Mouse (Mus musculus): ENCODE results near the gene Ism2. TPM values are rescaled to one million over a fixed set of nuclear protein-coding genes. Genes with fewer than 3 reads are reported as not detected.

The Ism2 gene
- polyA plus RNA-seq, 2 experiments, result 0.07 to 0.08 TPM

DNA sequence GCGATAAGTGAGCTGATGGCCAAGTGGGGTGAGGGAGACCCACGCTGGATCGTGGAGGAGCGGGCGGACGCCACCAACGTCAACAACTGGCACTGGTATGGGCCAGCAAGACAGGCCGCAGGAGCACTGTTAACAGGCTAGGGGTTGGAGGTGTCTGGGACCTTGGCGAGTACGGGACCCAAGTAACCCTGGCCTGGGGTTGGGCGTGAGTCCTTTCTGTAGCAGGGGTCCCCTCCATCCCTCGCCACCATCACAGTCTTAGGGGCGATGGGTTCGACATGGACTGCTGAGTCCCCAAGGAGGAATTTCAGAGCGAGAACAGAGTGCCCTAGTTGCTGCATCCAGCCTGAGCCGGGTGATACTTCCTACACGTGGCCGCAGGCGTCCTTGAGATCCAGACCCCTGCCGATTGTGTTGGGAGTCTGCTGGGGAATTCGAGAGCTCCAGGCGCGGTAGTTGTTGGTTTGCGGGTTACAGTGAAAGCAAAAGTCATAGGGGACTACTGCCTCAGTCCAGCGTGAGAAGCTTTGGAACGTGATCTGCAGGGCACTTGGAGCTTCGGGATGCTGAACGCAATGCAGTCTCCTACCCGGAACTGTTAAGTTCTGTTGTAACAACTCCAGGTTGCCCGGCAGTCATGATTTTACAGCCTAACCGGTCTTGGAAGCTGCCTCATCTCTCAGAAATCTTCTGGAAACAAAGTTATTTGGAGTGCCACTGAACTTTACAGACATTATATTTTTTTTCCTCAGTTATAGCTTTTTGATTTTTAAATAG, 32.5 kb downstream of the Ism2 start:
- peak; percentile 50 for ATAC-seq (ENCODE audit: insufficient read depth)
- WGBS (ENCODE audit: insufficient replicate concordance), result under 1% methylated on average over 31 of the region's 31 CpGs
- Histone ChIP-seq H3K4me3 (ENCODE audit: insufficient read depth in 1 of 2, low read depth in 2 of 2, low read length in 2 of 2) (peak overlapping the region; percentile 70 to 89), H3K4me2 (ENCODE audit: low read depth) (peak overlapping the region; percentile 94), H3K27ac (peak overlapping the region; percentile 84), H3K9me3 (ENCODE audit: control insufficient read depth, low read length) (no peaks in the 10 kb centered on the region), H3K4me1 (replicated peaks; ENCODE audit: control insufficient read depth in 2 of 2, insufficient read depth in 2 of 2, low read length in 1 of 2) (peaks cover 2 to 7% of the 10 kb centered on the region in 2 experiments; a peak in 3 of 4 replicates), H3K27me3 (ENCODE audit: control insufficient read depth, insufficient read depth, low read length) (no peaks in the 10 kb centered on the region), H3K9ac (replicated peaks) (peak overlapping the region; percentile 92), H3K36me3 (replicated peaks; ENCODE audit: control insufficient read depth, insufficient read depth, low read depth) (peaks cover 36% of the 10 kb centered on the region)
- no peak for DNase-seq (ENCODE audit: low read depth in 3 of 3, low spot score in 3 of 3)
- TF ChIP-seq CTCF (IDR thresholded peaks at IDR 0.05; ENCODE audit: low read depth) (no peak), EP300 (IDR thresholded peaks at IDR 0.05; ENCODE audit: low read depth) (no peak)

- Histone ChIP-seq H3K27ac (peak within 1 kb of the TSS; percentile 84), H3K9me3 (ENCODE audit: control insufficient read depth, low read length) (no peaks in the 10 kb centered on the region), H3K9ac (replicated peaks) (peak within 1 kb of the TSS; percentile 92), H3K36me3 (replicated peaks; ENCODE audit: control insufficient read depth, insufficient read depth, low read depth) (peaks cover 29% of the 10 kb centered on the region), H3K4me3 (ENCODE audit: insufficient read depth in 1 of 2, low read depth in 2 of 2, low read length in 2 of 2) (peak within 1 kb of the TSS; percentile 70 to 89), H3K4me1 (replicated peaks; ENCODE audit: control insufficient read depth in 2 of 2, insufficient read depth in 2 of 2, low read length in 1 of 2) (peaks cover 2 to 7% of the 10 kb centered on the region in 2 experiments; a peak in 3 of 4 replicates), H3K27me3 (ENCODE audit: control insufficient read depth, insufficient read depth, low read length) (no peaks in the 10 kb centered on the region), H3K4me2 (ENCODE audit: low read depth) (peak within 1 kb of the TSS; percentile 94)
- peak; percentile 95 to 97 (median 95) for DNase-seq (ENCODE audit: low read depth in 3 of 3, low spot score in 3 of 3)
- under 1% methylated on average over 31 of the region's 31 CpGs for WGBS (ENCODE audit: insufficient replicate concordance)
- ATAC-seq (ENCODE audit: insufficient read depth), result peak; percentile 95
- no peak for TF ChIP-seq EP300 (IDR thresholded peaks at IDR 0.05; ENCODE audit: low read depth)
- TF ChIP-seq CTCF (IDR thresholded peaks at IDR 0.05; ENCODE audit: low read depth), result peak; percentile 67
Observed at GRCm38 (mm10) chr12:87266108-87266826, 33.2 kb downstream of the Ism2 start, which contains the start of the genes Vipas39 and Ahsa1. Vipas39 (minus strand) TSS chr12:87266256. Ahsa1 (plus strand) TSS chr12:87266479.

DNA sequence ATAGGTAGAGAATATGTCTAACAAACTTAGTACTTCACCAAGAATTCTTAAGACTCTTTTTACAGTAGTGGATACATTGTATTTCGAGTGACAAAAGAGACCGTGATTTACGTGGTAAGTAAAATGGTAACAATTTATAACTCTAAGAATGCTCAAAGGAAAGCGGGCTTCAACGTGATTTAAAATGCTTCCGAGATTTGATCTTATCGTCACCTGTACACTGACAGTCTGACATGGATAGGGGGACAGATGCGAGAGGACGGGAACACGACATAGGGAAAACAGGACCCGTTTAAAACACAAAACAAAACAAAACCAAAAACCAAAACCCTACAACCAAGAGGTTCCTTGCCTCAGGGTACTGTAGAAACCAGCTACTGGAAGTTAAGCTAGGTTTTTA, 34.1 kb downstream of the Ism2 start:
- TF ChIP-seq CTCF (IDR thresholded peaks at IDR 0.05; ENCODE audit: low read depth), result no peak
- no peak for TF ChIP-seq EP300 (IDR thresholded peaks at IDR 0.05; ENCODE audit: low read depth)
- peak overlapping the region; percentile 70 to 89 for H3K4me3 ChIP-seq (ENCODE audit: insufficient read depth in 1 of 2, low read depth in 2 of 2, low read length in 2 of 2)
- peaks cover 20% of the 10 kb centered on the region for H3K36me3 ChIP-seq (replicated peaks; ENCODE audit: control insufficient read depth, insufficient read depth, low read depth)
- 21% methylated on average over 11 of the region's 11 CpGs for WGBS (ENCODE audit: insufficient replicate concordance)
- H3K4me2 ChIP-seq (ENCODE audit: low read depth), result peak overlapping the region; percentile 94
- no peaks in the 10 kb centered on the region for H3K9me3 ChIP-seq (ENCODE audit: control insufficient read depth, low read length)
- DNase-seq (ENCODE audit: low read depth in 3 of 3, low spot score in 3 of 3) (no peak), ATAC-seq (ENCODE audit: insufficient read depth) (no peak)
- H3K4me1 ChIP-seq (replicated peaks; ENCODE audit: control insufficient read depth in 2 of 2, insufficient read depth in 2 of 2, low read length in 1 of 2), result peaks cover 2 to 7% of the 10 kb centered on the region in 2 experiments; a peak in 3 of 4 replicates
- peak overlapping the region; percentile 92 for H3K9ac ChIP-seq (replicated peaks)
- H3K27ac ChIP-seq, result peak overlapping the region; percentile 12
- H3K27me3 ChIP-seq (ENCODE audit: control insufficient read depth, insufficient read depth, low read length), result no peaks in the 10 kb centered on the region

DNA sequence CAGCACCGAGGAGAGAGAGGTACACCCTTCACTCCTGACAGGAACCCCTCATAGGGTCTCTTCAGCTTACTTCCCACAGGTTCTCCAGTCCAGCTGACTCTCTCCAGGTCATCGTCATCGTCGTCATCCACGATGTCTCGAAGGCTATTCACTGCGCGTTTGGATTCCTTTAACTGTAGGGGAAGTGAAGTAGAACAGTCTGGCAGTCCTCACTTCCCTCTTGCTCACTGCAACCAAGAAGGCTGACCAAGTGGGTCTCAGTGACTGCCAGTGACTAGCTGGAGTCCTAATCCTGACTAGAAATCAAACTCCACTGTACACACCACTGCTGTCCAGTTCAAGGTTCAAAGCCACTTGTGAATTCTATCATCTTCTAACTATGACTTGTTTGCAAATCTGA, 38.9 kb downstream of the Ism2 start:
- ATAC-seq (ENCODE audit: insufficient read depth) (no peak), DNase-seq (ENCODE audit: low read depth in 3 of 3, low spot score in 3 of 3) (no peak)
- Histone ChIP-seq H3K4me1 (replicated peaks; ENCODE audit: control insufficient read depth in 2 of 2, insufficient read depth in 2 of 2, low read length in 1 of 2) (peaks cover 2 to 9% of the 10 kb centered on the region in 2 experiments; a peak in 3 of 4 replicates), H3K4me3 (ENCODE audit: insufficient read depth in 1 of 2, low read depth in 2 of 2, low read length in 2 of 2) (no peak overlapping the region), H3K9me3 (ENCODE audit: control insufficient read depth, low read length) (no peaks in the 10 kb centered on the region), H3K9ac (replicated peaks) (no peak overlapping the region), H3K27me3 (ENCODE audit: control insufficient read depth, insufficient read depth, low read length) (no peaks in the 10 kb centered on the region), H3K4me2 (ENCODE audit: low read depth) (no peak overlapping the region), H3K27ac (no peak overlapping the region), H3K36me3 (replicated peaks; ENCODE audit: control insufficient read depth, insufficient read depth, low read depth) (peaks cover 3% of the 10 kb centered on the region)
- 87% methylated on average over 8 of the region's 8 CpGs for WGBS (ENCODE audit: insufficient replicate concordance)
- TF ChIP-seq EP300 (IDR thresholded peaks at IDR 0.05; ENCODE audit: low read depth) (no peak), CTCF (IDR thresholded peaks at IDR 0.05; ENCODE audit: low read depth) (no peak)

GRCm38 (mm10) chr12:87256629-87257028, 42.9 kb downstream of the Ism2 start:
- DNase-seq (ENCODE audit: low read depth in 3 of 3, low spot score in 3 of 3) (no peak), ATAC-seq (ENCODE audit: insufficient read depth) (peak; percentile 61; the same call in 1 of the 2 replicates)
- H3K36me3 ChIP-seq (replicated peaks; ENCODE audit: control insufficient read depth, insufficient read depth, low read depth), result peaks cover 11% of the 10 kb centered on the region
- H3K4me3 ChIP-seq (ENCODE audit: insufficient read depth in 1 of 2, low read depth in 2 of 2, low read length in 2 of 2), result no peak overlapping the region
- TF ChIP-seq CTCF (IDR thresholded peaks at IDR 0.05; ENCODE audit: low read depth) (no peak), EP300 (IDR thresholded peaks at IDR 0.05; ENCODE audit: low read depth) (no peak)
- no peaks in the 10 kb centered on the region for H3K27me3 ChIP-seq (ENCODE audit: control insufficient read depth, insufficient read depth, low read length)
- no peak overlapping the region for H3K9ac ChIP-seq (replicated peaks)
- WGBS (ENCODE audit: insufficient replicate concordance), result 74% methylated on average over 5 of the region's 5 CpGs
- no peak overlapping the region for H3K4me2 ChIP-seq (ENCODE audit: low read depth)
- no peak overlapping the region for H3K27ac ChIP-seq
- no peaks in the 10 kb centered on the region for H3K9me3 ChIP-seq (ENCODE audit: control insufficient read depth, low read length)
- peaks cover 0 to 9% of the 10 kb centered on the region in 2 experiments; a peak in 2 of 4 replicates for H3K4me1 ChIP-seq (replicated peaks; ENCODE audit: control insufficient read depth in 2 of 2, insufficient read depth in 2 of 2, low read length in 1 of 2)

Measured in liver, embryonic 14.5 days (tissue).